Mouse (Mus musculus) kidney, postnatal 0 days (tissue): ENCODE results near the gene Angpt4. TPM values are rescaled to one million over a fixed set of nuclear protein-coding genes. Genes with fewer than 3 reads are reported as not detected.
A peak's percentile ranks its signal among the peaks of the same experiment; 100 is the strongest.

Experiments
- ATAC-seq: fragments of 200-750 bp; cut with Nextera tagmentation; replicated peaks from 2 replicates; pipeline ENCODE4 v1.8.0; 2017; ENCODE audit warnings: low read depth, moderate number of reproducible peaks, moderate TSS enrichment, moderate library complexity; ENCODE audit not compliant: low FRiP score
- DNase-seq: peaks from one replicate; pipeline ENCODE4 v3.0.0-alpha.2; 2016; ENCODE audit warnings: low spot score
- H3K27ac ChIP-seq: fragments of 300-500 bp; sonication (generic); 2 replicates; pipeline ENCODE4 v1.5.1; 2014; ENCODE audit warnings: mild to moderate bottlenecking
- H3K27me3 ChIP-seq: fragments of 300-500 bp; sonication (generic); 2 replicates; pipeline ENCODE4 v1.6.1; 2014; ENCODE audit warnings: low read length, mixed read lengths; ENCODE audit not compliant: insufficient read depth
- H3K36me3 ChIP-seq: fragments of 300-500 bp; sonication (generic); 2 replicates; pipeline ENCODE4 v1.6.1; 2014; ENCODE audit warnings: low read length, mixed read lengths; ENCODE audit not compliant: insufficient read depth
- H3K4me1 ChIP-seq: fragments of 300-500 bp; sonication (generic); replicated peaks from 2 replicates; pipeline ENCODE4 v1.6.1; 2014; ENCODE audit warnings: antibody characterized with exemption, low read length, mixed read lengths; ENCODE audit not compliant: insufficient read depth
- H3K4me2 ChIP-seq: fragments of 300-500 bp; sonication (generic); 2 replicates; pipeline ENCODE4 v1.6.1; 2014; ENCODE audit warnings: mild to moderate bottlenecking, low read length, moderate library complexity, mixed read lengths
- H3K4me3 ChIP-seq: fragments of 300-500 bp; sonication (generic); replicated peaks from 2 replicates; pipeline ENCODE4 v1.5.1; 2014; ENCODE audit warnings: low read depth, low read length
- H3K9ac ChIP-seq: fragments of 300-500 bp; sonication (generic); 2 replicates; pipeline ENCODE4 v1.6.1; 2014; ENCODE audit warnings: low read depth, low read length
- H3K9me3 ChIP-seq: fragments of 300-500 bp; sonication (generic); replicated peaks from 2 replicates; pipeline ENCODE4 v1.6.1; 2016; ENCODE audit warnings: low read length, inconsistent platforms, mixed read lengths
- CTCF ChIP-seq: IDR thresholded peaks from 2 replicates; pipeline ENCODE4 v1.5.1; 2016; ENCODE audit warnings: antibody characterized with exemption, low read depth, mild to moderate bottlenecking, moderate library complexity
- WGBS: fragments of 180-500 bp; shearing (Covaris S2); extraction: QIAGEN DNeasy Blood & Tissue Kit; methylation state at CpG from one replicate; pipeline ENCODE4 v1.1.7; 2014; 5-methylcytosine and 5-hydroxymethylcytosine counted together
- polyA plus RNA-seq: library from polyadenylated mRNA; unstranded; fragments of >200 nt; fragmentation: Nextera tagmentation; extraction: Ambion mirVana; gene quantifications from 2 replicates; pipeline ENCODE4 v1.2.1, GENCODE M21; 2015

Gene Angpt4
- polyA plus RNA-seq, 1 experiment from 2014 or later, result 2.7 TPM

- TF ChIP-seq CTCF, result no peak
- WGBS, result 81% methylated on average over 7 of the region's 7 CpGs
- H3K27me3 ChIP-seq, result no peaks in the 10 kb centered on the region
- no peaks in the 10 kb centered on the region for H3K4me1 ChIP-seq
- no peak overlapping the region for H3K27ac ChIP-seq
- DNase-seq (no peak), ATAC-seq (no peak)
- H3K36me3 ChIP-seq, result no peaks in the 10 kb centered on the region
- no peak overlapping the region for H3K4me3 ChIP-seq
- no peak overlapping the region for H3K9ac ChIP-seq
- H3K4me2 ChIP-seq, result no peak overlapping the region
- H3K9me3 ChIP-seq, result no peaks in the 10 kb centered on the region
These were observed 37.3 kb downstream of the Angpt4 start for GRCm38 (mm10) chr2:151948311-151948710.

- Histone ChIP-seq H3K4me2 (no peak overlapping the region), H3K27me3 (no peaks in the 10 kb centered on the region), H3K27ac (no peak overlapping the region), H3K4me3 (no peak overlapping the region), H3K9me3 (no peaks in the 10 kb centered on the region), H3K36me3 (no peaks in the 10 kb centered on the region), H3K4me1 (no peaks in the 10 kb centered on the region), H3K9ac (no peak overlapping the region)
- DNase-seq (no peak), ATAC-seq (no peak)
- WGBS, result 75% methylated on average over 2 of the region's 2 CpGs
- TF ChIP-seq CTCF, result no peak
These were observed 38.2 kb downstream of the Angpt4 start for GRCm38 (mm10) chr2:151949082-151949774.

DNA sequence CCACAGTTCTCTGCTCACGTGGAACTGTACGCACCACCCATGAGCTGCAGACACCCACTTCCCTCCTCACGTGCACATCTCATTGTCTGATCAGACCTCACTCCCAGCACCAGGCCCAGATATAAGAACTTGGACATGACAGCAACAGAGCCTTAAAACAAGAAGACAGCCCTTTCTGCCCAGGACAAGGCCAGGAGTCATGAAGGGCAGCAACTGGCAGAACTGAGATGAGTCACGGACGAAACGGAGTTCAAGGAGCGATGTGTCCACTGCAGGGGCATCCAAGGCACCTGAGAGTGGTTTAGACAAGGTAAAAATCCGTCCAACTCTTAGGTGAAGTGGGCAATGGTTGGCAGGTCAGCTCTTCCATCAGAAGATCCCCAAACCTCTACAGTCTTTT is 42.7 kb downstream of the Angpt4 start:
- Histone ChIP-seq H3K27ac (no peak overlapping the region), H3K4me1 (no peaks in the 10 kb centered on the region), H3K27me3 (no peaks in the 10 kb centered on the region), H3K4me3 (no peak overlapping the region), H3K9ac (no peak overlapping the region), H3K4me2 (no peak overlapping the region), H3K36me3 (no peaks in the 10 kb centered on the region), H3K9me3 (no peaks in the 10 kb centered on the region)
- WGBS, result 85% methylated on average over 8 of the region's 8 CpGs
- no peak for TF ChIP-seq CTCF
- no peak for DNase-seq
- no peak for ATAC-seq

- no peaks in the 10 kb centered on the region for H3K27me3 ChIP-seq
- H3K4me2 ChIP-seq, result no peak overlapping the region
- no peak overlapping the region for H3K9ac ChIP-seq
- 0 out of 2 replicates have a peak, but pooled peaks cover 7% of the 10 kb centered on the region for H3K4me1 ChIP-seq
- no peak overlapping the region for H3K27ac ChIP-seq
- no peaks in the 10 kb centered on the region for H3K36me3 ChIP-seq
- DNase-seq (no peak), ATAC-seq (no peak)
- no peak for TF ChIP-seq CTCF
- no peak overlapping the region for H3K4me3 ChIP-seq
- H3K9me3 ChIP-seq, result no peaks in the 10 kb centered on the region
- WGBS, result 73% methylated on average over 4 of the region's 4 CpGs
These were observed 45.6 kb downstream of the Angpt4 start for GRCm38 (mm10) chr2:151956500-151957137.

DNA sequence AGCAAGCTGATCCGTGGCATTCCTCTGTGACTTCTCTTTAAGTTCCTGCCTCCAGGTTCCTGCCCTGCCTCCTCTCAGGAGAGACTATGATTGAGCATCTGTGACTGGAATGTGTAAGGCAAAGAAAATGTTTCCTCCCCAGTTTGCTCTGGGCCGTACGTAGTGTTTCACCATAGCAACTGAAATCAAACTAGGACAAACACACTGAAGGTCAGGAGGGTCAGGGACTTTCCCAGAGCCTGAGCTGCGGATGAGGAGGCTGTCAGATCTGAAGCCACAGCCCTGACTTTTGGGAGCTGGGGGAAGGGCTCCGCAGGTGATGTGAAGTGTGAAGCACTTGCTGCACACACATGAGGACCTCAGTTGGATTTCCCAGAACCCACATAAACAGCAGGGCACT is 48.3 kb downstream of the Angpt4 start:
- H3K4me3 ChIP-seq, result no peak overlapping the region
- peak; percentile 58 for ATAC-seq
- peak; percentile 75 for DNase-seq
- WGBS, result 20% methylated on average over 5 of the region's 5 CpGs
- no peaks in the 10 kb centered on the region for H3K27me3 ChIP-seq
- H3K36me3 ChIP-seq, result no peaks in the 10 kb centered on the region
- H3K9ac ChIP-seq, result no peak overlapping the region
- peaks cover 16% of the 10 kb centered on the region; the same call in 1 of the 2 replicates for H3K4me1 ChIP-seq
- H3K4me2 ChIP-seq, result no peak overlapping the region
- TF ChIP-seq CTCF, result no peak
- no peaks in the 10 kb centered on the region for H3K9me3 ChIP-seq
- no peak overlapping the region for H3K27ac ChIP-seq

DNA sequence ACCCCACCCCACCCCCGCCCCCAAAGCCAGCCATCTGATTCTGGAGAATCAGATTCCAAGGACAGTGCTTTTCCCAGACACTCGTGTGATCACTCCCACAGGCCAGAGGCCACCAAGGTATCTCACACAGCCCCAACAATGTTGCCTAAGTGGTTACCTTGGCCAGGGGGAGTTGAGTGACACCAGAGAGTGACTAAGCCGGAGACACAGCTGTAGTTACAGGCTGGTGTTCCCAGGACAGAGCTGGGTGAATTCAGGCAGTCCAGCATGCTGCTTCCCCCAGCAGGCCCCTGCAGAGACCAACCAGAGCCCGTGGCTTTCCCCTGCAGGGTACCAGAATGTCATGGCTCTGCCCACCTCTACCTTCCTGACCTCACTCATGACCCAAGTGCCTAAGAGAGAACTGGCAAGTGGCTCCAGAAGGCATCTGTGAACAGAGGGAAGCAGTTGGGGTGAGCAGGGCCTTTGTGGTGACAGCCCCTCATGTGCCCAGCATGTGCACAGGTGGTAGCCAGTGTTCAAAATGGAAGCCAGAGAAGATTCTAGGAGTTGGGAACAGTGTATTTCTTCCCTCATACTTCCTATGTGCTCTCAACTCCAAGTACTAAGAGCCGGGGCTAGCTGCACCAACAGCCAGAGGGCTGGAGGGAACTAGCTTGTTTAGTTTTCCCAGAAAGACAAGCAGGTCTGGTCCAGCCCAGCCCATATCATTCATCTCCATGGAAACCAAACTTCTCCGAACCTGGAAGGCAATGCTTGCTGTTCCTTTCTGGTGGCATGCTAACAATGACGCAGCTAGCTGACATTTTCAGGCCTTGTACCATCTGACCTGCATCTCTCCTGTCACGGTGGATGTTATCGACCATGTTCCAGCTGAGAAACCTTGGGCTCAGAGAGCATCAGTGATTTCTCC is 50.5 kb downstream of the Angpt4 start:
- no peak for TF ChIP-seq CTCF
- no peaks in the 10 kb centered on the region for H3K36me3 ChIP-seq
- no peaks in the 10 kb centered on the region for H3K27me3 ChIP-seq
- DNase-seq (no peak), ATAC-seq (no peak)
- 58% methylated on average over 9 of the region's 9 CpGs for WGBS
- peaks cover 19% of the 10 kb centered on the region; the same call in 1 of the 2 replicates for H3K4me1 ChIP-seq
- no peak overlapping the region for H3K4me2 ChIP-seq
- no peak overlapping the region for H3K4me3 ChIP-seq
- H3K9ac ChIP-seq, result no peak overlapping the region
- no peaks in the 10 kb centered on the region for H3K9me3 ChIP-seq
- peak overlapping the region; percentile 19; the same call in 1 of the 2 replicates for H3K27ac ChIP-seq
